Mouse (Mus musculus) stomach, embryonic 16.5 days (tissue): ENCODE results near the gene Abr. TPM values are rescaled to one million over a fixed set of nuclear protein-coding genes. Genes with fewer than 3 reads are reported as not detected.

Experiments
- ATAC-seq: fragments of 200-750 bp; cut with Nextera tagmentation; 2 replicates; pipeline ENCODE4 v1.8.0; 2017; ENCODE audit warnings: moderate number of reproducible peaks, moderate TSS enrichment; ENCODE audit not compliant: insufficient read depth, low FRiP score
- H3K27ac ChIP-seq: fragments of 300-500 bp; sonication (generic); 2 replicates; pipeline ENCODE4 v1.5.1; 2014; ENCODE audit warnings: low read length
- H3K27me3 ChIP-seq: fragments of 300-500 bp; sonication (generic); 2 replicates; pipeline ENCODE4 v1.6.1; 2014; ENCODE audit warnings: low read length, control low read depth, mixed read lengths; ENCODE audit not compliant: control insufficient read depth, insufficient read depth
- H3K36me3 ChIP-seq: fragments of 300-500 bp; sonication (generic); 2 replicates; pipeline ENCODE4 v1.6.1; 2014; ENCODE audit warnings: low read length; ENCODE audit not compliant: control insufficient read depth, insufficient read depth
- H3K4me1 ChIP-seq: fragments of 300-500 bp; sonication (generic); 2 replicates; pipeline ENCODE4 v1.6.1; 2014; ENCODE audit warnings: low read length, control low read depth, mixed read lengths; ENCODE audit not compliant: control insufficient read depth, insufficient read depth
- H3K4me2 ChIP-seq: fragments of 300-500 bp; sonication (generic); 2 replicates; pipeline ENCODE4 v1.6.1; 2014; ENCODE audit warnings: low read depth, low read length, mixed read lengths
- H3K4me3 ChIP-seq: fragments of 300-500 bp; sonication (generic); replicated peaks from 2 replicates; pipeline ENCODE4 v1.5.1; 2014; ENCODE audit warnings: mild to moderate bottlenecking, low read length
- H3K9ac ChIP-seq: fragments of 300-500 bp; sonication (generic); 2 replicates; pipeline ENCODE4 v1.6.1; 2014; ENCODE audit warnings: low read length
- H3K9me3 ChIP-seq: fragments of 300-500 bp; sonication (generic); replicated peaks from 2 replicates; pipeline ENCODE4 v1.6.1; 2016; ENCODE audit warnings: low read length, control low read depth; ENCODE audit not compliant: control insufficient read depth
- WGBS: fragments of 180-500 bp; shearing (Covaris S2); extraction: QIAGEN DNeasy Blood & Tissue Kit; methylation state at CpG from one replicate; pipeline ENCODE4 v1.1.7; 2014; 5-methylcytosine and 5-hydroxymethylcytosine counted together
- polyA plus RNA-seq: library from polyadenylated mRNA; unstranded; fragments of >200 nt; fragmentation: Nextera tagmentation; extraction: Ambion mirVana; gene quantifications from 2 replicates; pipeline ENCODE4 v1.2.1, GENCODE M21; 2015

Abr gene
- polyA plus RNA-seq, 1 experiment from 2014 or later, result 28.8 TPM

GRCm38 (mm10) chr11:76630023-76630422 is 7.9 kb upstream of the Abr start:
- Histone ChIP-seq H3K27ac (no peak overlapping the region), H3K4me1 (no peaks in the 10 kb centered on the region), H3K4me2 (no peak overlapping the region), H3K27me3 (no peaks in the 10 kb centered on the region), H3K9me3 (no peaks in the 10 kb centered on the region), H3K36me3 (no peaks in the 10 kb centered on the region), H3K9ac (no peak overlapping the region), H3K4me3 (no peak overlapping the region)
- WGBS, result 39% methylated on average over 2 of the region's 2 CpGs
- ATAC-seq, result no peak

- Histone ChIP-seq H3K36me3 (no peaks in the 10 kb centered on the region), H3K27me3 (no peaks in the 10 kb centered on the region), H3K4me3 (no peak overlapping the region), H3K4me2 (no peak overlapping the region), H3K27ac (no peak overlapping the region), H3K9me3 (no peaks in the 10 kb centered on the region), H3K4me1 (no peaks in the 10 kb centered on the region), H3K9ac (no peak overlapping the region)
- no peak for ATAC-seq
- 59% methylated on average over 5 of the region's 5 CpGs for WGBS
These were observed 6.5 kb upstream of the Abr start for GRCm38 (mm10) chr11:76628613-76629012.

GRCm38 (mm10) chr11:76624881-76625280 is 2.8 kb upstream of the Abr start:
- no peak overlapping the region for H3K4me2 ChIP-seq
- H3K4me3 ChIP-seq, result no peak overlapping the region
- no peak overlapping the region for H3K9ac ChIP-seq
- H3K27me3 ChIP-seq, result peaks cover 19% of the 10 kb centered on the region
- peaks cover 3% of the 10 kb centered on the region; the same call in 1 of the 2 replicates for H3K4me1 ChIP-seq
- no peaks in the 10 kb centered on the region for H3K36me3 ChIP-seq
- no peaks in the 10 kb centered on the region for H3K9me3 ChIP-seq
- no peak overlapping the region for H3K27ac ChIP-seq
- no peak for ATAC-seq
- 76% methylated on average over 3 of the region's 3 CpGs for WGBS

- WGBS, result 66% methylated on average over 10 of the region's 10 CpGs
- Histone ChIP-seq H3K27me3 (peaks cover 21% of the 10 kb centered on the region), H3K4me3 (no peak overlapping the region), H3K9me3 (no peaks in the 10 kb centered on the region), H3K4me2 (peak overlapping the region; percentile 99), H3K36me3 (no peaks in the 10 kb centered on the region), H3K9ac (peak overlapping the region; percentile 71; the same call in 1 of the 2 replicates), H3K27ac (no peak overlapping the region), H3K4me1 (peaks cover 3% of the 10 kb centered on the region; the same call in 1 of the 2 replicates)
- ATAC-seq, result no peak
These were observed 2.0 kb upstream of the Abr start for GRCm38 (mm10) chr11:76624071-76624470.

- Histone ChIP-seq H3K36me3 (no peaks in the 10 kb centered on the region), H3K4me2 (peak overlapping the region; percentile 99), H3K27me3 (peaks cover 21% of the 10 kb centered on the region), H3K9ac (peak overlapping the region; percentile 71), H3K4me3 (peak overlapping the region; percentile 51), H3K27ac (no peak overlapping the region), H3K4me1 (peaks cover 3% of the 10 kb centered on the region; the same call in 1 of the 2 replicates), H3K9me3 (no peaks in the 10 kb centered on the region)
- WGBS, result under 1% methylated on average over 71 of the region's 72 CpGs
- ATAC-seq, result peak; percentile 79; the same call in 1 of the 2 replicates
These were observed 1.3 kb upstream of the Abr start for GRCm38 (mm10) chr11:76623206-76623961.

GRCm38 (mm10) chr11:76622566-76623205 is 572 bp upstream of the Abr start:
- Histone ChIP-seq H3K9me3 (no peaks in the 10 kb centered on the region), H3K4me1 (peaks cover 3% of the 10 kb centered on the region; the same call in 1 of the 2 replicates), H3K9ac (peak overlapping the region; percentile 71), H3K27me3 (peaks cover 21% of the 10 kb centered on the region), H3K36me3 (no peaks in the 10 kb centered on the region), H3K27ac (no peak overlapping the region), H3K4me2 (peak overlapping the region; percentile 99), H3K4me3 (peak overlapping the region; percentile 51)
- WGBS, result under 1% methylated on average over 58 of the region's 66 CpGs
- peak; percentile 32; the same call in 1 of the 2 replicates for ATAC-seq

GRCm38 (mm10) chr11:76618134-76618533 is 4.0 kb downstream of the Abr start:
- Histone ChIP-seq H3K9me3 (no peaks in the 10 kb centered on the region), H3K36me3 (no peaks in the 10 kb centered on the region), H3K4me3 (no peak overlapping the region), H3K4me2 (no peak overlapping the region), H3K9ac (no peak overlapping the region), H3K27ac (no peak overlapping the region), H3K4me1 (peaks cover 9% of the 10 kb centered on the region; the same call in 1 of the 2 replicates), H3K27me3 (peaks cover 21% of the 10 kb centered on the region)
- WGBS, result 86% methylated on average over 6 of the region's 6 CpGs
- no peak for ATAC-seq

GRCm38 (mm10) chr11:76614246-76614645 is 7.9 kb downstream of the Abr start:
- Histone ChIP-seq H3K9ac (no peak overlapping the region), H3K27me3 (no peaks in the 10 kb centered on the region), H3K4me3 (no peak overlapping the region), H3K36me3 (no peaks in the 10 kb centered on the region), H3K4me2 (no peak overlapping the region), H3K27ac (no peak overlapping the region), H3K4me1 (peaks cover 7% of the 10 kb centered on the region; the same call in 1 of the 2 replicates), H3K9me3 (no peaks in the 10 kb centered on the region)
- no peak for ATAC-seq
- WGBS, result 60% methylated on average over 2 of the region's 2 CpGs

- H3K4me1 ChIP-seq, result peaks cover 7% of the 10 kb centered on the region; the same call in 1 of the 2 replicates
- no peaks in the 10 kb centered on the region for H3K9me3 ChIP-seq
- no peak overlapping the region for H3K27ac ChIP-seq
- under 1% methylated on average over 19 of the region's 19 CpGs for WGBS
- peak overlapping the region; percentile 59 for H3K9ac ChIP-seq
- peak; percentile 53; the same call in 1 of the 2 replicates for ATAC-seq
- H3K4me3 ChIP-seq, result peak overlapping the region; percentile 59
- peak overlapping the region; percentile 95 for H3K4me2 ChIP-seq
- no peaks in the 10 kb centered on the region for H3K27me3 ChIP-seq
- H3K36me3 ChIP-seq, result no peaks in the 10 kb centered on the region
These were observed 9.4 kb downstream of the Abr start for GRCm38 (mm10) chr11:76612638-76613104.
